Mouse (Mus musculus): ENCODE measurements at regions not wholly inside any gene's neighbourhood (a gene's known extent, or its start where the extent isn't known, plus 50 kb on each side); places are given as distances from the start of the nearest gene placed in this dataset.

- H3K27ac ChIP-seq (replicated peaks), result no peak overlapping the region
- H3K4me3 ChIP-seq, result no peak overlapping the region
- H3K36me3 ChIP-seq (replicated peaks), result no peaks in the 10 kb centered on the region
- no peaks in the 10 kb centered on the region for H3K27me3 ChIP-seq (replicated peaks; ENCODE audit: low read depth, poor library complexity, severe bottlenecking)
- 91% methylated on average over 3 of the region's 3 CpGs for WGBS
- no peaks in the 10 kb centered on the region for H3K4me1 ChIP-seq
- no peak for DNase-seq (ENCODE audit: low spot score)
- no peaks in the 10 kb centered on the region for H3K9me3 ChIP-seq
These were observed 513.1 kb downstream of the Adam3 start for GRCm38 (mm10) chr8:24212216-24213200.

GRCm38 (mm10) chr8:24211091-24211490, 514.6 kb downstream of the Adam3 start:
- Histone ChIP-seq H3K4me3 (no peak overlapping the region), H3K27ac (replicated peaks) (no peak overlapping the region), H3K27me3 (replicated peaks; ENCODE audit: low read depth, poor library complexity, severe bottlenecking) (no peaks in the 10 kb centered on the region), H3K9me3 (no peaks in the 10 kb centered on the region), H3K4me1 (no peaks in the 10 kb centered on the region), H3K36me3 (replicated peaks) (no peaks in the 10 kb centered on the region)
- 83% methylated on average over 1 of the region's 1 CpGs for WGBS
- DNase-seq (ENCODE audit: low spot score), result no peak
